Mouse (Mus musculus) heart, embryonic 12.5 days (tissue): ENCODE measurements around the gene Sorcs2. TPM values are rescaled to one million over a fixed set of nuclear protein-coding genes. Genes with fewer than 3 reads are reported as not detected.

ENCODE experiments used
- ATAC-seq: fragments of 200-750 bp; cut with Nextera tagmentation; 2 replicates; pipeline ENCODE4 v1.8.0; 2017; ENCODE audit warnings: moderate TSS enrichment, moderate library complexity; ENCODE audit not compliant: insufficient number of reproducible peaks, low FRiP score
- H3K27ac ChIP-seq: fragments of 300-500 bp; sonication (generic); 2 replicates; pipeline ENCODE4 v1.5.1; 2016; ENCODE audit warnings: mild to moderate bottlenecking, moderate library complexity; ENCODE audit not compliant: poor library complexity, severe bottlenecking
- H3K27me3 ChIP-seq: fragments of 300-500 bp; sonication (generic); replicated peaks from 2 replicates; pipeline ENCODE4 v1.6.1; 2016; ENCODE audit warnings: mild to moderate bottlenecking, moderate library complexity
- H3K36me3 ChIP-seq: fragments of 300-500 bp; sonication (generic); 2 replicates; pipeline ENCODE4 v1.6.1; 2016; ENCODE audit warnings: mild to moderate bottlenecking, moderate library complexity
- H3K4me1 ChIP-seq: fragments of 300-500 bp; sonication (generic); replicated peaks from 2 replicates; pipeline ENCODE4 v1.6.1; 2016; ENCODE audit warnings: mild to moderate bottlenecking
- H3K4me2 ChIP-seq: fragments of 300-500 bp; sonication (generic); 2 replicates; pipeline ENCODE4 v1.6.1; 2016; ENCODE audit warnings: mild to moderate bottlenecking, moderate library complexity
- H3K4me3 ChIP-seq: fragments of 300-500 bp; sonication (generic); 2 replicates; pipeline ENCODE4 v1.5.1; 2016; ENCODE audit warnings: mild to moderate bottlenecking
- H3K9ac ChIP-seq: fragments of 300-500 bp; sonication (generic); 2 replicates; pipeline ENCODE4 v1.6.1; 2016; ENCODE audit warnings: mild to moderate bottlenecking, moderate library complexity
- H3K9me3 ChIP-seq: fragments of 300-500 bp; sonication (generic); replicated peaks from 2 replicates; pipeline ENCODE4 v1.6.1; 2016; ENCODE audit warnings: mild to moderate bottlenecking, moderate library complexity
- WGBS: fragments of 180-500 bp; shearing (Covaris S2); methylation state at CpG from one replicate; pipeline ENCODE4 v1.1.7; 2016; 5-methylcytosine and 5-hydroxymethylcytosine counted together
- polyA plus RNA-seq: library from polyadenylated mRNA; unstranded; fragments of >200 nt; fragmentation: Nextera tagmentation; extraction: Ambion mirVana; gene quantifications from 2 replicates; pipeline ENCODE4 v1.2.1, GENCODE M21; 2016

Sorcs2 gene
- polyA plus RNA-seq, 1 experiment from 2014 or later, result 12.4 TPM

DNA sequence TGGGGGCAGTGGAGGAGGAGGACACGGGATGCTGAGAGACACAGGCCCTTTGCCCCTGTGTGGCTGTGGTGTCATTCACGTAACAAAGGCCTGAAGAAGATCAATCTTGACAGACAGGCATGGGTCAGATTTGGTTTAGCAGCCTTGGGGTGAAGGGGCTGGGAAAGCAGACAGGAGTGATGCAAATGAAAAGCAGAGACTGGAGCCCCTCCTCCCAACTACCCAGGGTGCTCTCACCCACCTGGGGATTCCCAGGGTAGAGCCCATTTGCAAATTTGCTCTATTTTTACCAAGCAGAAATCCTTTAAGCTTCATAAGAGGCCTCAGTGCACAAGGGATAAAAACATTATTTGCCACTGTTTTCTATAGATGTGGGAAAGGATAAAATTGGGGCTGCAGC lies 253.4 kb downstream of the Sorcs2 start:
- H3K27ac ChIP-seq, result no peak overlapping the region
- H3K4me3 ChIP-seq, result no peak overlapping the region
- no peak overlapping the region for H3K9ac ChIP-seq
- H3K4me1 ChIP-seq, result peaks cover 13% of the 10 kb centered on the region
- H3K9me3 ChIP-seq, result no peaks in the 10 kb centered on the region
- no peaks in the 10 kb centered on the region for H3K36me3 ChIP-seq
- 58% methylated on average over 2 of the region's 2 CpGs for WGBS
- peaks cover 6% of the 10 kb centered on the region; the same call in 1 of the 2 replicates for H3K27me3 ChIP-seq
- ATAC-seq, result no peak
- no peak overlapping the region for H3K4me2 ChIP-seq

DNA sequence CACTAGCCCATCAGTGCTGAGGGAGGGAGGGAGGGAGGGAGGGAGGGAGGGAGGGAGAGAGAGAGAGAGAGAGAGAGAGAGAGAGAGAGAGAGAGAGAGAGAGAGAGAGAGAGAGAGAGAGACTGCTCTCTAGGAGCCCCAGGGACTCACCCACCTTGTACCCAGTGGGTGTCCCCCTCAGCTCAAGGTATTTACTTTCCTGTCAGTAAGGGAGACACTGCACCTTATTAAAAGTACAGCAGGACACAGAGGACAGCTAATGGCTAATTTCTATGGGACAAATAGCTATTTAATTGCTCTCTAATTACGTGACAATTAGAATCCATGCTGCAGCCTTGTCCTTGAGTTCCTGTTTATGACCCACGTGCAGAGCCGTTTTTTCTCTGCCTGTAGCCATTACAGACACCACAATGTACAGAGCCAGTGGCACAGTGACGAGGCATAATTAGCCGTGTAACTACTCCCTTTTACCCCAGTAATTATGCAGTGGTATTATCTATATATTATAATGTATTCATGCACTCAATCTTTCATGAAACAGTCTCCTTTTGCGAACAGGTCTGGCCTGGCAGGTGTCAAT lies 256.2 kb downstream of the Sorcs2 start:
- H3K4me3 ChIP-seq, result no peak overlapping the region
- no peaks in the 10 kb centered on the region for H3K9me3 ChIP-seq
- no peak for ATAC-seq
- H3K27ac ChIP-seq, result no peak overlapping the region
- no peak overlapping the region for H3K4me2 ChIP-seq
- 83% methylated on average over 6 of the region's 6 CpGs for WGBS
- no peak overlapping the region for H3K9ac ChIP-seq
- H3K36me3 ChIP-seq, result no peaks in the 10 kb centered on the region
- peaks cover 5% of the 10 kb centered on the region for H3K4me1 ChIP-seq
- peaks cover 6% of the 10 kb centered on the region for H3K27me3 ChIP-seq

DNA sequence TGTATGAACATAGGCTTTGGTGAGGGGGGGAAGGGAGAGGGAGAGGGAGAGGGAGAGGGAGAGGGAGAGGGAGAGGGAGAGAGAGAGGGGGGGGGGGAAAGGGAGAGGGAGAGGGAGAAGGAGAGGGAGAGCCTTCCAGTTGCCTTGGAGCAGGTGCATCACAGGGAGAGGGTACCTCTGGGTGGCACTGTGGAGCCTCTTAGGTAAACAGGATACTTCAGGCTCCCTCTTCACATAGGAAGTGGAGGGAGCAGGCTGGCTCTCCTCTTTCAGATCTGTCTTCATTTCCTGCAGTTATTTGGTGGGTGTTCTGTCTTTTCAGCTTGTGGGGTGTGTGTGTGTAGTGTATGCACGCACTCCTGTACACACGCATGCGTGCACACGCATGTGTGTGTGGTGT lies 256.8 kb downstream of the Sorcs2 start:
- Histone ChIP-seq H3K9ac (no peak overlapping the region), H3K27ac (no peak overlapping the region), H3K27me3 (peaks cover 6% of the 10 kb centered on the region), H3K9me3 (no peaks in the 10 kb centered on the region), H3K4me2 (no peak overlapping the region), H3K4me3 (no peak overlapping the region), H3K4me1 (peaks cover 5% of the 10 kb centered on the region), H3K36me3 (no peaks in the 10 kb centered on the region)
- 85% methylated on average over 4 of the region's 4 CpGs for WGBS
- no peak for ATAC-seq

DNA sequence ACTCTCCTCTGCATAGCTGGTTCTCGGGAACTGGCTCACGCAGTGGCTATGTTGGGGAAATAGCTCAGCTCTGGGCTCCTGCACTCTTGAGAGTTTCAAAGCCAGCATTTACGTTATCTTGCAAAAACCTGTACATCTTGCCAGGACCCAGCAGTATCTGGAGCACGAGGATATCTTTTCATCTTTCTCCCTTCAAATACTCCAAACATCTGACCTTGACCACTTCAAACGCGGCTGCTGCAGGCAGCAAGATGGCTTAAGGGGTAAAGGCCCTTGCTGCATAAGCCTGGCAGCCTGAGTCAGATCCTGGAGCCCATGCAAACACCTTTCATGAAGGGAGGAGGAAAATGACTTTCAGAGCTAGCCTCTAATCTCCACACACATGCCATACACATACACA lies 258.2 kb downstream of the Sorcs2 start:
- Histone ChIP-seq H3K9ac (no peak overlapping the region), H3K27me3 (peaks cover 6% of the 10 kb centered on the region), H3K9me3 (no peaks in the 10 kb centered on the region), H3K4me1 (no peaks in the 10 kb centered on the region), H3K36me3 (no peaks in the 10 kb centered on the region), H3K4me3 (no peak overlapping the region), H3K27ac (no peak overlapping the region), H3K4me2 (no peak overlapping the region)
- ATAC-seq, result no peak
- 65% methylated on average over 6 of the region's 6 CpGs for WGBS

DNA sequence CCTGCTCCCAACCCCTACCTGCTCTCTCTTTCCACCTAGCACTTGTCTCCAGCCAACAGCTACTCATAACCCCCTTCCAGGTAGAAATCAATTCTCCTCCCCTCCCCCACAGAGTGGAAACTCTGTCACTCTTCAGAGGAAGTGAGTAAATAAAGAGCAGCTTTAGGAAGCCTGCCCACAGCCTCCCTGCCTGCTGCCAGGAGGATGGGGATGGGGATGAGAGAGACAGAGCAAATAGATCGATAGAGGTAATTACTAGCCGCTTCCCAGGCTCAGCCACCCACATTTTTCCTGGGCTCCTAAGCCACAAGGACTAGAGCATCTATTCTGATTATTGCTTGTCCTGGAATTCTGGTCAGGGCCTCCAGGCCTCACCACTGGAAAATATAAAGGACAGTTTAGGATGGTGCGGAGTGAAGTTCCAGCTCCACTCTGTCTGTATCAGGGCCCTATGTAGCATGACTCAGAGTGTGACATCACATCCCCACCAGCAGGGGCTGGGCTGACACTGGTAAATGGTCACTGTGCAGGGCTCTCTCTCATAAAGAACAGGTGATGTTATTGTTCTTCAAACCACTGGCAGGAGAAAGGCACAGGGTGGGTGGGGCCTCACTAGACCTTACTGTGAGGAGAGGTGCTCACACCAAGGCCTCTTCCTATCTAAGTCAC lies 261.9 kb downstream of the Sorcs2 start:
- peak; percentile 63; the same call in 1 of the 2 replicates for ATAC-seq
- Histone ChIP-seq H3K9ac (no peak overlapping the region), H3K4me1 (peaks cover 8% of the 10 kb centered on the region; the same call in 1 of the 2 replicates), H3K4me3 (no peak overlapping the region), H3K9me3 (no peaks in the 10 kb centered on the region), H3K36me3 (no peaks in the 10 kb centered on the region), H3K4me2 (no peak overlapping the region), H3K27me3 (no peaks in the 10 kb centered on the region; the same call in 1 of the 2 replicates), H3K27ac (no peak overlapping the region)
- WGBS, result 84% methylated on average over 3 of the region's 3 CpGs

DNA sequence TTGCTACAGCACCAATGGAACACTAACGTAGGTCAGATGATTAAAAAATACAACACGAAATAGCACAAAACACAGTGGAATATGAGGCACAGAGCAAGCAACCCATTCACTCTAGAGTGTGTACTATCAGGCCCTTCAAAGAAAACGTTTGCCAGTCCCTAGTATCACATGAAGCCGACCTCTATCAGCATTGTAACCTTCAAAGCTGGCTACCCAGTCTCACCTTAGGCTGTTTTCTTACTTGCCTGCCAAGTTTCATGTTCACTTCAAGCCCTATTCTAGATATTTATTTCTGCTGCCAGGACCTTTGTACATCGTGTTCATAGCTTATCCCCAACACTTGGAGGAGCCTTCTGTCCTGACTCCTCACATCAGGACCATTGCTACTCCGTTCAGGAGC lies 263.6 kb downstream of the Sorcs2 start:
- Histone ChIP-seq H3K4me2 (no peak overlapping the region), H3K27me3 (no peaks in the 10 kb centered on the region; the same call in 1 of the 2 replicates), H3K27ac (no peak overlapping the region), H3K9me3 (no peaks in the 10 kb centered on the region), H3K4me3 (no peak overlapping the region), H3K36me3 (no peaks in the 10 kb centered on the region), H3K9ac (no peak overlapping the region), H3K4me1 (peaks cover 8% of the 10 kb centered on the region; the same call in 1 of the 2 replicates)
- 65% methylated on average over 6 of the region's 6 CpGs for WGBS
- ATAC-seq, result no peak

DNA sequence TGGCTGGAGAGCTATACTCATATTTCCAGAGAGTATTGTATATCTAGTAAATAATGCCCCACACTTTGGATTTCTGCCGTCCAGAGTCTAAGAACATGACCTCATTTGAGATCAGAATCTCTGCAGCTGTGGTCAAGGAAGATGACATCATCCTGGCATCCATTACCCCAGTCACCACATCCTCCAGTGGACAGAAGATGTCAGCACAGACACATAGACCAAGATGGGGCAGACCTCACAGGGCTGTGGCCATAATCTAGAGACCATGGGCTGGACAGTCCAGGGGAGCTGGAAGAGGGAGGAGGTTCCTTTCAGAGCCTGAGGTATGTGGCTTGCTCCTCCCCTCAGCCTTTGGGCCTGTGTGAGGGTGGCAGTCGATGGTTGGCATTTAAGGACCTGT lies 264.0 kb downstream of the Sorcs2 start:
- Histone ChIP-seq H3K27ac (no peak overlapping the region), H3K4me1 (peaks cover 12% of the 10 kb centered on the region), H3K9ac (no peak overlapping the region), H3K27me3 (no peaks in the 10 kb centered on the region), H3K4me3 (no peak overlapping the region), H3K9me3 (no peaks in the 10 kb centered on the region), H3K36me3 (no peaks in the 10 kb centered on the region), H3K4me2 (no peak overlapping the region)
- WGBS, result 49% methylated on average over 2 of the region's 2 CpGs
- peak; percentile 56; the same call in 1 of the 2 replicates for ATAC-seq

DNA sequence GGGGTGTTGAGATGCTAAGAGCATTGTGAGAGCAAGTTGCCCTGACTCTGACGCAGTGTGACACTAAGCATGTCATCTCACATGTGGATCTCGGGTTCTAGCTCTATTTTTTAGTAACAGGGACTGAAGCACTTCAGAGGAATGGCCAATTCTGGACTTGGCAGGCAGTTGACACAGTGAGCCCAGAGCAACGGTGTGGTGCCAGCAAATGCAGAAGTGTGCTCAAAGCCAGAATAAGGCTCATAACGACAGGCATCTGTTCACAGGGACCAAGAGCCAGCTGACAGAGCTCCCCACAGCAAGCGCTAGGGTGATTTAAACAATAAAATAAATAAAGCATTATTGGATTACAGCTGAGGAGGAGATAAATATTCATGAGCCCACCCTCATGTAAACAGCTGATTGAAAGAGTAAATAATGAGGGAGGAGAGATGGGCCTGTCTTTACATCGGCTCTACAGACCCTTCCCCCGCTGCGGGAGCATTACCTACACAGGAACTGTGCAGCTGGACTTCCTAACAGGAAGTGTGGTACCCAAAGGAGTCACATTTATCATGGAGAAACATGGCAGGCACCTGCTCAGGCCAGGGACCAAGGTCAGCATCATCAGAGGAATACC lies 267.4 kb downstream of the Sorcs2 start:
- Histone ChIP-seq H3K9ac (no peak overlapping the region), H3K27me3 (no peaks in the 10 kb centered on the region), H3K4me2 (no peak overlapping the region), H3K4me1 (peaks cover 34% of the 10 kb centered on the region), H3K27ac (no peak overlapping the region), H3K4me3 (no peak overlapping the region), H3K36me3 (no peaks in the 10 kb centered on the region), H3K9me3 (no peaks in the 10 kb centered on the region)
- WGBS, result 64% methylated on average over 8 of the region's 8 CpGs
- ATAC-seq, result no peak

DNA sequence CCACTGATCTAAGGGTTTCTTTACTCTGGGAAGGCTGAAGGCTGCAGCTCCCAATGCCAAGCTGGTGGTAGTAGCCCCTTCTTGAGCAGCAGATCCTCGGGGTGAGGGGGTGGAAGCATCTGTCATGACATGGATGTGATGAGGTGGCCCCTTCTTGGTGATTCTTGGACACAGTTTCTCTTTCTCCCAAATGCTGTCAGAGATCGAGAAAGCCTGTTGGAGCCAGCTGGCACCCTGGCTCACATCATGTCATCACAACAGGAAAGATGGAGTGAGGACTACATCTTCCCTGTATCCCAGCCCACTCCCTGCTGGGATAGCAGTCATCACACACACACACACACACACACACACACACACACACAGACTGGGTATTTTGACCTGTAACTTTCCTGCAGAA lies 268.3 kb downstream of the Sorcs2 start:
- H3K9ac ChIP-seq, result no peak overlapping the region
- no peak overlapping the region for H3K4me3 ChIP-seq
- no peaks in the 10 kb centered on the region for H3K9me3 ChIP-seq
- H3K4me1 ChIP-seq, result peaks cover 36% of the 10 kb centered on the region
- no peak overlapping the region for H3K4me2 ChIP-seq
- no peak overlapping the region for H3K27ac ChIP-seq
- no peaks in the 10 kb centered on the region for H3K36me3 ChIP-seq
- WGBS, result 66% methylated on average over 2 of the region's 2 CpGs
- no peaks in the 10 kb centered on the region for H3K27me3 ChIP-seq
- no peak for ATAC-seq

DNA sequence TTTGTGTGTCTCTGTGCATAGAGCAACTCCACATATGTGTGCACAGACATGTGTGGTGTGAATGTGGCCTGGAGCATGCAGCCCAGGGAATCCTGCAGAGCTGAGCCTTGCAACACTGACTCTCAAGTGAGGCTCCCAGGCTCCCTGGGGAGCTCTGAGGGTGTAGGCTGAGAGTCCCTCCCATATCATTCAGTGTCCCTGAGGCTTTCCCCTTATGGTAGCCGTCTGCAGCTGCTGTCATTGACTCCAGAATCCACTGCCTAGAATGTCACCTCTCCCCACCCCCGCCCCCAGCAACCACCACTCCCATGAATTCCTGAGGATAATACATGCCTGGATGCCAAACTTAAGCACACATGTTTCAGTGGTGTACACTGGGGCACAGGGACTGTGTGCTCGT lies 269.4 kb downstream of the Sorcs2 start:
- WGBS, result 41% methylated on average over 3 of the region's 3 CpGs
- Histone ChIP-seq H3K4me1 (peaks cover 39% of the 10 kb centered on the region), H3K36me3 (no peaks in the 10 kb centered on the region), H3K4me3 (no peak overlapping the region), H3K9ac (no peak overlapping the region), H3K4me2 (no peak overlapping the region), H3K27ac (no peak overlapping the region), H3K9me3 (no peaks in the 10 kb centered on the region), H3K27me3 (no peaks in the 10 kb centered on the region)
- ATAC-seq, result no peak

DNA sequence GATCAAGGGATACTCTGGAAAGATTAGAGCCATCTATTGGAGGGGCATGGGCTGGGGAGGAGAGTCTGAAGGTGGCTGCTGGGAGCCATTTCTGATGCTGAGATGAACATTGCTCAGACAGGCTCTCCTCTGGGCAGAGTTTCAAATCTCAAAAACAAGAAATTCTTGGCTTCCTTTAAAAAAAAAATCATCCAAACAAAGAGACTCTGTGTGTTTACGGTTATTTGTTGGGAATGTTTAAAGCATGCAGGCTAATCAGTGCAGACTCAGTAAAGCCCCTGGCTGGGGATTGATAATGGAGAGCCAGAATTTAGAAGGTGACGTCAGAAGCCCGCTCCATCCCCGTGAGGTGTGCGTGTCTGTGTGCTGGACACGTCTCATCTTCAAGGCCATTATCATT lies 272.9 kb downstream of the Sorcs2 start:
- Histone ChIP-seq H3K4me3 (no peak overlapping the region), H3K9ac (no peak overlapping the region), H3K27ac (no peak overlapping the region), H3K4me1 (peaks cover 47% of the 10 kb centered on the region), H3K36me3 (no peaks in the 10 kb centered on the region), H3K9me3 (no peaks in the 10 kb centered on the region), H3K27me3 (no peaks in the 10 kb centered on the region), H3K4me2 (no peak overlapping the region)
- 63% methylated on average over 6 of the region's 6 CpGs for WGBS
- ATAC-seq, result no peak
